Mouse (Mus musculus): ENCODE measurements around the gene Myo18a.

GRCm38 (mm10) chr11:77769496-77769895 is 6.5 kb downstream of the Myo18a start:
- no peak for TF ChIP-seq ZC3H11A (IDR thresholded peaks at IDR 0.05; ENCODE audit: borderline replicate concordance, low read depth, low read length)
- no peak for TF ChIP-seq CHD2 (IDR thresholded peaks at IDR 0.05; ENCODE audit: low read depth, low read length)

Data from ES-E14 (cell line).